Mouse (Mus musculus): ENCODE data around the gene Olfr983. TPM values are rescaled to one million over a fixed set of nuclear protein-coding genes. Genes with fewer than 3 reads are reported as not detected.

Olfr983 gene
- not detected in 2 replicates for total RNA-seq (2017)

DNA sequence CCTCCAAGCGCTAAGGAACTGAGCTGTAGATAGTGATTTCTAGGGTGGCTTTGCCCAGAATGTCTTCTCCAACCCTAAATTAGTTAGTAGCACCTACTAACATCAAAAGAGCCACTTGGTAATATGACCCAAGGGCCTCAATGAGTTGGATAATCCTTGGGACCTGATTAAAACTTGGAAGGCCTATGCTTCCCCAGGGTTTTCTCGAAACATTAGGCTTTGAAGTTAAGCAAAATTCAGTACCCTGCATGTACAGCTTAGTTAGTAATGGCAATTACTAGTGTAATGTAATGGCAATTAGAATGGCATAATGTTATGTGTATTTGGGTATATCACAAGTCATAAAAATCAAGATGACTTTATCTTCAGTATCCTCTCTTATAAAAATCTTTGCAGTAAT is at the start of gene Olfr983:
TSS of gene Olfr983 (minus strand) at position 101 of the 400 bp plus-strand sequence.
- ATAC-seq (replicated peaks; ENCODE audit: low read depth, poor library complexity, severe bottlenecking): no peak

DNA sequence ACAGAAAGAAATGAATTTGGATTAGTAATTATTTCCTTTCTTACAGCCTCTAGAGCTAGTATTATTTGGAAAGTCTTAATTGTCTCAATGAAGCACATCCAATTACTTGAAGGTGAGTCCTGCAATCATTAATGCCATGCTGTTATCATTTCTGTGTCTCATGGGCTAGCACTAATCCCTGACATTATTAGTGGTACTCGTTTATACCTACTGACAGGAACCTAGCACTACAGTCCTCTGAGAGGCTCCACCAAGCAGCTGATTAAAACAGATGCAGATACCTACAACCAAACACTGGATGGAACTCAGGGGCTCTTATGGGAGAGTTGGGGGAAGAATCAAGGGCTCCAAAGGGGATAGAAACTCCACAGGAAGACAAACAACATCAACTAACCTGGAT is 48.1 kb upstream of the Olfr983 start:
- no peak for ATAC-seq (replicated peaks; ENCODE audit: low read depth, poor library complexity, severe bottlenecking)

DNA sequence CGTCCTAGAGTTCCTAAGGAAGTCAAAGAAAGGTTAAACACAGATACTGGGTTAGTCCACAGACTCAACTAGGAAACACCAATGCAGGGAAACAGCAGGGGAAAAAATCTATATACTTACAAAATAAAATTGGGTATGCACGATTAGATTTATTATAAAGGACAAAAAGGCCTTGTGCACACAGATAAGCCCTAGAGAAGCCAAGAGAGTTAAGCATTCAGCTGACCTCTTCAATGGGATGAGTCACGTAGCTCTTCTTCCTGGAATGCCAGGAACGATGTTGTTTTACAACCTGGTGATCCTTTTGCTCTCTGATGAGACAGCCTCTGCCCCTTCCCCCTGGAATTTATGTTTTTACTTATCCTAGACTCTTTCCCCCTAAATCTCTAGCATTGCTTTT is 46.1 kb upstream of the Olfr983 start:
- no peak for ATAC-seq (replicated peaks; ENCODE audit: low read depth, poor library complexity, severe bottlenecking)

DNA sequence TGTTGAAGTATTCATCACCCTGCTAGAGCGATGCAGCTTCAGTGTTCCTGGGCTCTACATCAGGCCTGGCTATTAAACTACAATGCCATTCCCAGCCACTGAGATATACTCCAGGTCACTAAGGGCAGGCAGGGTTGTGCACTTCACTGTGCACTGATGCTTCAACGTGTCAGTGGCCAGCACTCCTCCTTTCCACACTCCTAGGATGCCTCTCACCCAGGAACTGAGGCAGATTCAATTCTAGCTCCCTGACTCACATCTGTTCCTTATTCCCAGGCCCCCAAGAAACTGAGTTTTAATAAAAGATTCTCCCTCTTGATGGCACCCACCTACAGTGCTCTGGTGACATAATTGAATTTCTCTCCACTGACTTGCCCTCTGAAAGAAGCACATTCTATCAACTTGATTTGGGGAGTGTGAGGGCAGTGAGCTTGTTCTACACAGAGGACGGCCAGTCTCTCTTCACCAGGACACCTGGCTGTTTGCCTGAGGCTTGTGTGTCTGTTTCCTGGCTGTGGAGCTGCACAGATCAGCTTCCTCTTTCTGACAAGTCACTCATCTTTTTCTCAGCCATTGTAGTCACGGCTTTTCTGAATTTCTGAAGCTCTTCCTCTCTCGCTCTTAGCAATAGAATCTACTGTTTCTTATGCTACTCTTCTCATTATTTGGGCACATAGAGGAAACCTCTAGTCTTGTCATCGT is 43.7 kb upstream of the Olfr983 start:
- peak; percentile 99 for ATAC-seq (replicated peaks; ENCODE audit: low read depth, poor library complexity, severe bottlenecking)

DNA sequence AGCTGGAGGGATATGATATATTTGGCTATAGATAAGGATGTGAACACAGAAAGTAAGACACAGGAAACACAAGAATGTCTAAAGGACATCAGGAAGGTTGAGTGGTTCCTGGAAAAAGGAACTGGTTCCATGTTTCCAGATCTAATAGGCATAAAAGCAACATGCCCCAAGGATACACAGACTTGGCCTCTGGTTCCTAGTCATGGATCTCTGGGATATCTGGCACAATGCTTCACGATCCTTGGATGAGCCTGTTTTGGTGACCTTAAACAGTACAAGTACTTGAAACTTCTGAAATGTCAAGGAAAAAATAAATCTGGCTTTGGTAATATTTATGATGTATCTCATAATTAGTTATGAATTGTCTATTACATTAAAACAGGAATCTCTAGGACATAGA is 37.2 kb upstream of the Olfr983 start:
- ATAC-seq (replicated peaks; ENCODE audit: low read depth, poor library complexity, severe bottlenecking): no peak

DNA sequence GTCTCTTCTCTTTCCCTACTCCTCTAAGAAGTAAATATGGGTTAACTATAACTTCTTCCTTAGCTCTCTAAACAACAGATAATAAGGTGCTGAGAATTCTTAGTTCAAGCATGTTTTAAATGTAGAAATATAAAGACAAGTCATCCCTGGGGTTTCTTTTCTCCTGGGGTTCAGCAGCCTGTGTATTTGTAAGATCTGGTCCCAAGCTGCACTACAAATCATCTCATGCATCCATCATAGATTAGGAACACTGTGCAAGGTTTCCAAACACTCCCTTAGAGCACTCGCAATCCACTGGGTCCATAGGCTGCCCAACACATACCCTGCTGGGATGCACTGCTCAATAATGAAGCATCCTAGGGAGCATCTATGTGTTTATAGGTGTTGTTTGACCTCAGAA is 36.7 kb upstream of the Olfr983 start, which contains the start of gene Olfr985:
TSS of gene Olfr985 (minus strand) at position 101 of the 400 bp plus-strand sequence.
- ATAC-seq (replicated peaks; ENCODE audit: low read depth, poor library complexity, severe bottlenecking): no peak

DNA sequence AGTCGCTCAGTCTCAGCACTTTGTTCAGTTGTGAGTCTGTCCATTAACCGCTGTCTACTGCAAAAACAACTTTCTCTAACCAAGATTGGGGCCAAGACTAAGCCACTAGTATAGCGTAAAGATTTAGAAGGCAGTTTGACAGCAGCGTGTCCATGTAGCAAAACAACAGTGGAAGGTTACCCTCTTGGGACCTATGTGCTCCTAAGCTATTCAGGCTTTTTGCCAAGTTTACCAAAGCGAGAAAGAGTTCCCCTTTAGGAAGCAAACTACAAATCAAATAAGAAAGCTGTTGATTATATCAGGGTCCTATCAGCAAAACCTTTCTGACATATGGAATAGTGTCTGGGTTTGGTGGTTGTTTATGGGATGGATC is 23.9 kb upstream of the Olfr983 start:
- ATAC-seq (replicated peaks; ENCODE audit: low read depth, poor library complexity, severe bottlenecking): peak; percentile 29; the same call in 1 of the 2 replicates

DNA sequence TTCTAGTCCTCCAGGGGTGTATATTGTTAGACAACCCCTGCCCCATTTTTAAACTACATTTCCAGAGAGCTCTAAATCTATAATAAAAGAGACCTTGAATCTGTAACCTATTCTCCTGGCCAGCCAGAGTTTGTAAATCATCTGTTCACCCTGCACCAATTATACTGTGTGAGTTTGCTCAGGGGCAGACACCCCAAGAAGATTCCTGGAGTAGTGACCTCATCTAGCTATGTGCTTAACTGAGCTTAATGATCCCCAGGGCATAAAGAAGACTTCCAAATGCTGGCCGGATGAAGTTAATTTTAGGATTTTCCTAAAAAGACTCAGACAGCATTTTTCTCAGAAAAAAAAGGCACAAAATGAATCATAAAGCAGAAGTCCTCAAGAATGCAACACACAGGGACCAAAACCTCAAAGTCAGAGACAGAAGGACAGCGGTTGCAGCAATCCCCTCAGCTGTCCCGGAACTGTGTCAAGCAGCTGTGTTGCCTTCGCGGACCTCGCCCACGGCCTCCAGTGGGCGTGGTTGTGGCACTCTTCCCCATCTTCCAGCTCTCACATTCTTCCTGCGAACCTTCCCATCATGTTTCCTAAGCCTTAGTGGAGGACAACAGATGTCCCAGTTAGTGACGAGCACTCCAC is 23.4 kb upstream of the Olfr983 start:
- ATAC-seq (replicated peaks; ENCODE audit: low read depth, poor library complexity, severe bottlenecking): peak; percentile 98

DNA sequence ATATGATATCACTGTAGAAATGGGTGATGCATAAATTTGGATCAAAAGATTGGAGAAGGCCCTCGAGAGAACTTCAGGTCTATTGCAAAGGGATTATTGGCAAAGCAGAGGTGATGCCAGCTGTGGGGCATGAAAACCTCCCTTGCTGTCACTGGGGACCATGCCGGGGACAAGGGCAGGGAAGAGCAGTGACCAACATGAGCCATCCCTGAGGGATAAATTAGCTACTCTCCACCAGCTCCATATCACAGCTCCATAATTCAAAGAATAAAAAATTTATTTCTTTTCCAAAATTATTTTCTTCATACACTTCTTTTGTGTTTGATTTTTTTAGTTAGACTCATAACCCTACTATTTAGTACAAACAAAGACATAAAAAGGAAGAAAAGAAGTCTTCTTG is 20.7 kb upstream of the Olfr983 start, which contains the start of gene Olfr984:
TSS of gene Olfr984 (minus strand) at position 101 of the 400 bp plus-strand sequence.
- ATAC-seq (replicated peaks; ENCODE audit: low read depth, poor library complexity, severe bottlenecking): no peak

DNA sequence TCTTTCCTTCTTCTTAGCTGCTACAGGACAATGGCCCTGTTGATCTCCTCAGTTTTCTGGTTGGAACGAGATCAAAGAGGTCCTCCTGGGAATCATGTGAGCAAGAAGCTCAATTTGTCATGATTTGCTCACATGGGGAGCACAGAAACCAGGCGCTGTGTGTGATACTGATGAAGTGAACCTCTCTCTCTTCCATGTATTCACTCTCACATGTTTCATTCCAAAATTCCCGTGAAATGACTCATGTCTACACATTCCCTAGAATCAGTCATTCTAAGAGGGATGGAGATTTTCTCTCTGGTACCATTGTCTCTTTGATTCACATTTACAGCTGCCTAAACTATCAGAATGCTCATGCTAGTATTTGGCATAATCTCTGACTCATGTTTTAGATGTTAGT is 1.4 kb upstream of the Olfr983 start:
- no peak for ATAC-seq (replicated peaks; ENCODE audit: low read depth, poor library complexity, severe bottlenecking)

DNA sequence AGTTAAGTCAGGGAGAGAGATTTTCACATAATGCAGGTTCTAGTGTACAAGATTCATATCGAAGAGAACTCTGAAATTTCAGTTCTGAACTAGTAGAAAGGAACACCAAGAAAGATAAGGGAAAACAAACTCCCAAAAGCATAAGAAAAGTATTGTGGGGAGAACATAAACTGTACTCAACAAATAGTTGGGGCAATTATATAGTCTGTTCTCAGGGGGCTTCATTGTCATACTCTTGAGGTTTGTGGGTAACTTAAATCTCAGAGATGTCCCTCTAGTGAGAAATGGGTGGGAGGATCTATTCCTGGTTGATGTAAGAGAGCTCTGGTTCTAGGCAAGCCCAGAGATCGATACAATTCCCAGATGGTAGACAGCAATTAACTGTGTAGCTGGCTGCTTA is 19.9 kb downstream of the Olfr983 start, which contains the start of gene Olfr982:
TSS of gene Olfr982 (plus strand) at position 301 of the 400 bp plus-strand sequence.
- no peak for ATAC-seq (replicated peaks; ENCODE audit: low read depth, poor library complexity, severe bottlenecking)

DNA sequence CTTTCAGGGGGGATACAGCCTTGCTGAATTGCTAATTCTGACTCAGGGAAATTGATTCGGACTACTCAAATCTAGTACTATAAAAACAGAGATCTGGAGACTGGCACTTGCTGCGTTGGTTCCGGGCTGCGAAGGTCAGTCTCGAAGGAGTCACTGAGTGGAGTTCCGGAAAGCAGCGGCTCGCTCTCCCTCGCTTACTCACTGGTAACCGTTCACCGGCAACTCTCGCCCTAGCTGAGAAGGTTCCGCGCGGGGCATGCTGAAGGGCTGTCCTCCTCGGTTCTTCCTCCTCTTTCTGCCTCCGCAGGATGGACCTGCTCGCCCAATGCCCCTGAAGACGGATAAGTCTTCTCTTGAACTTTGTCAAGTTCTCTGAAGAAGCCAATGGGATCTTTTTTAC is 43.3 kb downstream of the Olfr983 start:
- ATAC-seq (replicated peaks; ENCODE audit: low read depth, poor library complexity, severe bottlenecking): no peak

Other genes with a start within 250 kb of the Olfr983 start
- not detected in 2 replicates for gene Olfr972, start 227.2 kb downstream of the Olfr983 start, total RNA-seq (2017)
- not detected in 2 replicates for gene Olfr229, start 186.3 kb downstream of the Olfr983 start, total RNA-seq (2017)
- gene Olfr974, start 156.1 kb downstream of the Olfr983 start, total RNA-seq (2017): not detected in 2 replicates
- gene Olfr975, start 141.5 kb downstream of the Olfr983 start, total RNA-seq (2017): not detected in 2 replicates
- not detected in 2 replicates for gene Olfr976, start 132.5 kb downstream of the Olfr983 start, total RNA-seq (2017)
- gene Olfr978, start 101.5 kb downstream of the Olfr983 start, total RNA-seq (2017): not detected in 2 replicates
- gene Olfr979, start 90.1 kb downstream of the Olfr983 start, total RNA-seq (2017): not detected in 2 replicates
- gene Olfr980, start 84.0 kb downstream of the Olfr983 start, total RNA-seq (2017): not detected in 2 replicates
- gene Olfr981, start 72.1 kb downstream of the Olfr983 start, total RNA-seq (2017): not detected in 2 replicates
- not detected in 2 replicates for gene Olfr982, start 19.8 kb downstream of the Olfr983 start, total RNA-seq (2017)
- gene Olfr984, start 20.6 kb upstream of the Olfr983 start, total RNA-seq (2017): not detected in 2 replicates
- not detected in 2 replicates for gene Olfr985, start 36.6 kb upstream of the Olfr983 start, total RNA-seq (2017)
- not detected in 2 replicates for gene Tmem225, start 54.5 kb upstream of the Olfr983 start, total RNA-seq (2017)
- gene Olfr986, start 87.3 kb upstream of the Olfr983 start, total RNA-seq (2017): not detected in 2 replicates
- gene Zfp202, start 98.7 kb upstream of the Olfr983 start, total RNA-seq (2017): 4.6 and 5.0 TPM in 2 replicates
- 0.37 and 0.44 TPM in 2 replicates for gene Scn3b, start 175.6 kb upstream of the Olfr983 start, total RNA-seq (2017)

Measured in common myeloid progenitor, adult 5-6 weeks (primary cell).